Mouse (Mus musculus): ENCODE results near the gene Rc3h2. TPM values are rescaled to one million over a fixed set of nuclear protein-coding genes. Genes with fewer than 3 reads are reported as not detected.

Gene Rc3h2
- total RNA-seq, 2 experiments from 2014 or later: 45.1 to 51.6 TPM

DNA sequence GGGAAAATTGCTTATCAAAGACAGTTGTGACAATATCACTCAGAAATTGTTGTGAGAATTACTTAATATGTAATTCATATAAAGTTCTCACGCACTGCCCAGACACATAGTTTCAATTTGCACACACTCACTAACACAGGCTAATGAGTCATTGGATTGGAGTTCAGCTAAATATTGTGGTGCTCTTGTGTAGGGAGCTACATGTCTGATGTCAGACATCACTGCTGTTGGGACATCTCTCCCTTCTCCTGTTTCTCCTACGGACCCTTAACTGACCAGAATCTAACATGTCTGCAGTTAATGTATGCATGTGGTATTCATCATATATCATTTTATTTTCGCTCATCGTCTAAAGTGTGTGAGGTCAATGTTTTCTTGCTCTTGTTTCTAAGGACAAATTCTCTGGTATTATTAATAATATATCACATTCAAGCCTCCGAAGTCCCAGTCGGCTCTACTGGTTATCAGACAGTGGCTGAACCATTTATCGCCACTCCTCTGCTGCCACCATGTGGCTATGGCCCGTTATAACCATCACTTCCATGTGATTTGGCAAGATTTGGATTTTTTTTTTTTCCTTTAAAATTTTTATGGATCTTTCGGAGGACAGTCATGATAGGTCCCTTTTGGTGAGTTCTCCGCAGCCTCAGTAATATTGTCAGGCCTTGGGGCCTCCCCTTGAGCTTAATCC is 84.1 kb downstream of the Rc3h2 start:
- peak; percentile 68 for DNase-seq

DNA sequence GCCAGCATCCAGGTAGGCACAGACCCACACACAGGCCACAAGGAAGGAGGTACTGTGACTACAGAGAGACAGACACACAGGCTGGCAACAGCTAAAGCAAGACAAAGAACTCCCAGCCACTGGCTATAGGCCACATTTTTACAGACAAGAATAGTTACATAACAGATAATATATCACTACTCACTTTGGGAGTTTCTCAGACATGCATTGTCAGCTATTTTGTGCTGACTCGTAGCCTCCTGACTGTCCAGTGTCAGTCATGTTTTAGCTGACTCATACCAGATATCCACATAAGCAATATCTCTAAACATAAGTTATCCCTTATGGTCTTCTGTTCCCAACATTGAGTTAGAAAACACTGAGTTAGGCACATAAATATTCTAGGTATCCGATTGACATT is 89.4 kb downstream of the Rc3h2 start:
- DNase-seq: no peak

- DNase-seq: no peak
Measured at GRCm38 (mm10) chr2:37326215-37326614, 96.5 kb downstream of the Rc3h2 start, which contains the start of gene Olfr368. Gene Olfr368 (plus strand): TSS chr2:37326515.

Other genes starting within 250 kb of the Rc3h2 start
- gene Olfr365, start 234.7 kb downstream of the Rc3h2 start, total RNA-seq (2021): not detected
- not detected for gene Olfr366, start 211.3 kb downstream of the Rc3h2 start, total RNA-seq (2021)
- not detected for gene Olfr368, start 96.4 kb downstream of the Rc3h2 start, total RNA-seq (2021)
- 10 to 100 TPM; 32.6 to 38.2 TPM for gene Pdcl, start 63.6 kb downstream of the Rc3h2 start, total RNA-seq (2021)
- 1 to 10 TPM; 5.3 to 5.5 TPM for gene Zbtb26, start 20.2 kb upstream of the Rc3h2 start, total RNA-seq (2021)
- gene Zbtb6, start 20.3 kb upstream of the Rc3h2 start, total RNA-seq (2021): 1 to 10 TPM; 6.7 to 7.0 TPM
- 10 to 100 TPM; 47.4 to 48.4 TPM for gene Rabgap1, start 20.4 kb upstream of the Rc3h2 start, total RNA-seq (2021)
- gene Gpr21, start 93.4 kb upstream of the Rc3h2 start, total RNA-seq (2021): 1 to 10 TPM; 1.4 to 1.5 TPM

Data from heart, postnatal 4 days (tissue).